Mouse (Mus musculus) left cerebral cortex, postnatal 36 days (tissue): ENCODE measurements at regions not wholly inside any gene's neighbourhood (a gene's known extent, or its start where the extent isn't known, plus 50 kb on each side); places are given as distances from the start of the nearest gene placed in this dataset.

ENCODE experiments used
- DNase-seq, 2 experiments: peaks; one replicate each; pipeline ENCODE4 v3.0.0; 2021 to 2022; ENCODE audit warnings: low spot score in 2 of 2, mixed read lengths in 1 of 2
- intact Hi-C: fragments of 180-260 bp; cut with DNase I; formaldehyde crosslinking; loops from one replicate; pipeline ENCODE4 v1.15.1; 2025
- microRNA-seq: library from miRNA; unstranded; fragments of <30 nt; microRNA quantifications from one replicate; pipeline ENCODE4 v1.2.0, GENCODE M21; 2022

DNA sequence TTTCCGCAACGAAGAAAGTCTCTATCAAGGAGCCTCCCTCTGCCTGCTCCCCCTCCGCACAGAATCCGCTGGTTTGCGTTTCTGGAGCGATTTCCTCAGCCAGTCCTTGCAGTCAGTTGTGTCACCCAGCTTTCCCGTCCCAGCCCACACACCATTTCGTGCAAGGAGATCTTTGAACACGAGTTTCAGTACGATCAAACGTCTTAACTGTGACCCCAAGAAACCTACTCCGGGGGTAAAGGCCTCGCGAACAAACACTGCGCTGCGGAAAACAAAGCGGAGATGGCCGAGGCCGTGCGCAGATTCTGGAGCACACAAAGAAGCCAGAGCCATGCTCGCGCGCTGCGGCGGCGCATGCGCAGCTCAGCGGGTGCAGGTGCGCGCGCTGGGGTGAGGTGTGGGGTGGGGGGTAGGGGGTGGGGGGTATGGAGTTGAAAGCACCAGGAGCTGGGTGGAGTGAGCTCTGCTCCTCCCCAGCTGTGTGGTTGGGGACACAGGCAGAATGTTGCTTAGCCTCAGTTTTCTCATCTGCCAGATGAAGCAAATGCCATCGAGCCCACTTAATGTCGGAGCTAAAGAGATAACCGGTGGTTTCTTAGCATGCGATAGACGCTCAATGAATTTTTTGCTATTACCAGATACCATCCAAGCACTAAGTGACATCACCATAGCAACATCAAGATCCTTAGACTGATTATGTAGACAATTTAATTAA lies 52.8 kb upstream of the Nfe2l3 start:
- intact Hi-C loops: loop anchor here (5.0 kb wide), 2 partner anchors 172 to 478 kb away; no protein-coding TSS in a partner anchor
- peak; percentile 71 to 78 for DNase-seq

- intact Hi-C loops: loop anchor here (5.0 kb wide), 2 partner anchors 173 to 477 kb away; no protein-coding TSS in a partner anchor
These were observed 52.2 kb upstream of the Nfe2l3 start for GRCm38 (mm10) chr6:51380275-51380575.

DNA sequence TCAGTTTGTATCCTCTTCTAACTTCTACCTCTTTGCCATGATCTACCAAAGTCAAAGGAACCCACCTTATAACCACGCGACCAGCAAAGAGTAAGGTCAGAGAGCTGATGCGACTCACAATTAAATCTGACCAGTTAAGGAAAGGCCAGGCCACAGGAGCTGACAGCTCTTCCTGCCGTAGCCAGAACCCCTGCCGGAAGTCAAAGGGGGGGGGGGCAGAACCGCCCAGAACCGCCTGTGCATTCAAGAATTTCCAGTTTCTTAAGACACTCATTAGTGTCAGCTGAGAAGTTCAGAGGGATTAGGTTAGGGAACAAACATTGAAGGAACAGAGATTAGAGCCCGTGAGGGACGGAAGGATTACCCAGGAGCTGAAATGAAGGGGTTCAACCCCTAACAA lies 51.0 kb upstream of the Nfe2l3 start:
- no peak for DNase-seq
- intact Hi-C loops: loop anchor here (5.0 kb wide), 2 partner anchors 174 to 476 kb away; no protein-coding TSS in a partner anchor

More at GRCm38 (mm10) chr6:51380275-51380575, 52.2 kb upstream of the Nfe2l3 start:
- DNase-seq: no peak

Small RNAs in the stretch of these regions (microRNA-seq; reads per million reads assigned to microRNA genes)
- gene Mir148a: 36.3 reads per million, percentile 47 among the genes with 10 or more reads in this experiment
